Mouse (Mus musculus) kidney, postnatal 25 days (tissue): Measurements from ENCODE around the gene Prrc2b.

Experiments used
- DNase-seq, 2 experiments: peaks; one replicate each; pipeline ENCODE4 v3.0.0; 2021; ENCODE audit warnings: mixed read lengths in 2 of 2

The Prrc2b gene

GRCm38 (mm10) chr2:32137667-32138266, 13.1 kb upstream of the Prrc2b start:
- DNase-seq, result peak; percentile 97 to 98

DNA sequence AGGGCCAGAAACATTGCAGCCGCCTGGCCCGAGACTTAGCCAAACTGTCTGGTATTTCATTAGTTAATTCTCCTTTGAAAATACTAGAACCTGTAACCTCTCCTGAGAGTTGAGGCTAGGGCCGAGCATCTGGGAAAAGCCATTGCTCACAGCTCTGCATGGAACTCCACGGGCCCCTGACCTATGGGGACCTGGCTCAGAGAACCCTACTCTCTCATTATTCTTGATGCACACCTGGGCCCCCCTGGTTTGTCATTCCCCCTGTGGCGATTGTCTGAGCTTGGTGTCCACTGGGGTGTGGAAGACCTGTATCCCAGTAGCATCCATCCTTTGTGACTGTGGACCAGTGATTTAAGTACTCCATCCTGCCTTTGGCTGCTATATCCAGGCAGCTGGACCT, 11.5 kb upstream of the Prrc2b start:
- DNase-seq, result no peak

DNA sequence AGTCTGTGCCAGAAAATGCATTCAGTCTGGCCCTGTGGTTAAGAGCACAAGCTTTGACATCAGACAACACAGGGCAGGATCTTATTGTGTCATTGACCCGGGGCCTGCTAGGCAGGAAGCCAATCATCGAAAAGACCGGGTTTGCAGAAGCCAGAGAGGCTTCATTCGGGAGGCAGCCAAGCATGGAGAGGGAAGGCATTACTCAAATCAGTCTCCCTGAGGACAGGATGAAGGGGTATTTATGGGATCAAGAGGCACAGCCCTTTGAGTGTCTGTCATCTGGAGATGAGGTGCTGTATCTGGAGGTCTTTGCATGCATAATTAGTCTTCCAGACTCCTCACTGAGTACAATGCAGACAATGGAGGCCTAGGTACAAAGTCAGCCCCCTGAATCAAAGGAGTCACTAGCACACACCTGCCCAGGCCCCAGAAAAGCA, 10.4 kb upstream of the Prrc2b start:
- peak; percentile 75 to 85 for DNase-seq

- no peak for DNase-seq
These were observed 9.3 kb upstream of the Prrc2b start for GRCm38 (mm10) chr2:32141602-32142001.

DNA sequence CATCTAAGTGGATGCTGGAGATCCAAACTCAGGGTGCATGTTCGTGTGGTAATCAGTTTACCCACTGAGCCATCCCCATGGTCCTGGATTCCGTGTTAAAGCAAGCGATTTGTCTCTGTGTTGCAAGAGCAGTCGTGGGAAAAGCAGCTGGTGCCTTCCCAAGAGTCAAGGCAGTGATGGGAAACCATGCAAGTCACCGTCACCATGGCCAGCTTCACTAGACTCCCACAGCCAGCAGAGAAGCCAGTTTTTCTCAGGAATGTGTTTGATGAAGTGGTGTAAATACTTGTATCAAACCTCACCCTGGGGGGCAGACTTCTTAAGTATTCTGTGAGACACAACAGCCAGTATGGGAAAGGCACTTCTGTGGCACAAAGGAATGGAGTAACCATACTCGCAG, 8.5 kb upstream of the Prrc2b start:
- DNase-seq, result no peak

DNA sequence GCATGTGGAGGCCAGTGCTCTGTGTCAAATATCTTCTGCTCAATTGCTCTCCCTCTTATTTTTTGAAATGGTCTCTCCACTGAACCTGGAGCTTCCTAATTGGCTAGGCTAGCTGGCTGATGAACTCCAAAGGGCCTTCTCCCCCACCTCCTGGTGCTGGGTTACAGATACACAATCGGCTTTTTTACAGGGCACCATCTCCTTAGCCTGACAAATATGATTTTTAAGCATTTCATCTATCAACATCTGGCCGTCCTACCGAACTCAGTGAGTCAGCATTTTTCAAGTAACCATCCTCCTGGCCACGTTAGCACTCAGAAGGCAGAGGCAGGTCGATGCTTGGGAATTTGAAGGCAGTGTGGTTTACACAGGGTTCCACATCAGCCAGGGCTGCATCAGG, 6.2 kb upstream of the Prrc2b start:
- no peak for DNase-seq

DNA sequence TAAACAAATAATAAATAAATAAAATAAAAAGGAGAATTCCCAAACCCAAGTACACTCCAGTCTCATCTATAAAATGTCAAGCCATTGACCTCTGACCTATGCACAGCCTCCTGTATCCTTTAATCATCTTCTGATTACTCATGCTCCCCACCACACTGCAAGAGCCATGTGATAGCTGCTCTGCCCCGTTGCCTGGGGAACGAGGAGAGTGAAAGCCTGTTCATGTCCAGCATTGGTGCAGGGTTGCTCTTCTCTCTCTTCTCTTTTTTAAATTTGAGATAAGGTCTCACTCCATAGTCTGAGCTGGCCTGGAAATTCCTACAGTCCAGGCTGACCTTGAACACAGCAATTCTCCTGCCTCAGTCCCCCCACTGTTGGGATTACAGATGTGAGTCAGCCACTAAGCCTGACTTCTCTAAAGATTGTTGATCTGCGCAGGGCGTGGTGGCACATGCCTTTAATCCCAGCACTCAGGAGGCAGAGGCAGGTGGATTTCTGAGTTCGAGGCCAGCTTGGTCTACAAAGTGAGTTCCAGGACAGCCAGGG, 4.2 kb upstream of the Prrc2b start:
- DNase-seq, result no peak

GRCm38 (mm10) chr2:32150135-32150534, 747 bp upstream of the Prrc2b start:
- DNase-seq, result no peak

- no peak for DNase-seq
These were observed 339 bp upstream of the Prrc2b start for GRCm38 (mm10) chr2:32150562-32150923.

DNA sequence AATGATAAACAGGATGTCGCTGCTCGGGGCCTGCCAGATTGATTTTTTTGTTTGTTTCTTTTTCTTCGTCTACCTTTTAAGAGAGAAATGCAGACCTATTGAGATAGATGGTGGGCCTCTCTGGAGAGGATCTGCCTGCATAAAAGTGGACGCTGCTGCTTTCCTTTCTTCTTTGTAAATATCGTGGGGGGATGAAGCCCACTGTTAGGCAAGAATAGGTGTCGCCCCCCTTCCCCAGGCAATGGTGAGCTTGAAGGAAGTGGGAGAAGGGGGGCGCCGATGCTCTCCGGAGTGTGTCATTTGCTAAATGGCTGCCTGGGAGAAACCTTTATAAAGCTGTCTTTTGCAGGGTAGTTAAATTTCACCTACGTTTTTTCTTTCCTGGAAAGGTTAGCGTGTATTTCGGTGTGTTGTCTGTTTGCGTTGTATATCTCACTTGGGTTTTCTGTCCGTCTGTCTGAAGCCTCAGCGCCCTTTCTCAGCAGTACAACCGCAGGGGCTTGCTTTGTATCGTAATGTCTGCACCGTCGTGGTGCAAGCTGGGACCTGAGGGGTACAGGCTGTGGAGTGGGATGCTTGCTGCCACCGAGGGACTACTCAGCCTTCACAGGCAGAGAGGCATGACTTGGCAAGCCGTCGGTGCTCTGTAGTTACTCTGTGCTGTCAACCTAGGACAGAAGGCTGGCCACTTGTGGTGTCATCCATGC, 931 bp downstream of the Prrc2b start:
- peak; percentile 43 to 58 for DNase-seq

GRCm38 (mm10) chr2:32152367-32153034, 1.6 kb downstream of the Prrc2b start:
- no peak for DNase-seq

GRCm38 (mm10) chr2:32153041-32153790, 2.3 kb downstream of the Prrc2b start:
- DNase-seq, result peak; percentile 63 to 89

DNA sequence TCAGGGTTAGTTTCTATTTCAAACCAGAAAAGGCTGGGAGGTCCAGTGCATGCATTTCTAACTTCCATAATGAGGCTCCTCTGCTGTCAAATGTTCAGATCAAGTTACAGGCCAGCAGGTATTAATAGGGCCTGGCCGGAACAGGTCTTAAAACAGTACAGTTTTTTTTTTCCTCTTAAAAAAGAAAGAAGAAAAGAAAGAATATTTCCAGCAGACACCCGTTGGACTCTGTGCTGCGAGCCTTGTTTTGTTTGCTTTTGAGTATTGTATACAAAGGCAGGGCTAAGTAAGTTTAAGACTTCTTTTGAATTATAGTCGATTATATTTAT, 2.9 kb downstream of the Prrc2b start:
- no peak for DNase-seq

- DNase-seq, result no peak
These were observed 3.6 kb downstream of the Prrc2b start for GRCm38 (mm10) chr2:32154334-32154997.

DNA sequence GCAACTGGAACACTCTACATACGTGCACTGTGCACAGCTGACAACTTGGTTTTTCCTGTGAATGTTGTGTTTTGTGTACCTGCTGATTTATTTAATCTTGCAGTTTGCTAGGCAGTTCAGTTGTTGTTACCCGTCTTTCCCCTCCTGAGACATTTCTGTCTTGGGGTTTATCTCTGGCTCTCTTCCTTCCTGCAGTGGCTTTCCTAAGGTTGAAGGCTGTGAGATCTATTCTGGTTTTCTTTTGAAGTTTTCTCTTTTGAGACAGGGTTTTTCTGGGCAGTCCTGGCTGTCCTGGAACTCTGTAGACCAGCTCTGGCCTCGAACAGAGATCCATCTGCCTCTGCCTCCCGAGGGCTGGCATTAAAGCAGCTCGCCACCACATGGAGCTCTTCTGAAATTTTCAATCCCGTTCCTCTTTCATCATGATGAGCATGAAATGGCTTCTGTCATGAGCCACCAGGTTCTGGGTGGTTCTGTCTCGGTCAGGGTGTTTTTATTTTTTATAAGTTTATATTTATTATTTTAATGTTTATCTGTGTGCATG, 4.2 kb downstream of the Prrc2b start:
- DNase-seq, result no peak

DNA sequence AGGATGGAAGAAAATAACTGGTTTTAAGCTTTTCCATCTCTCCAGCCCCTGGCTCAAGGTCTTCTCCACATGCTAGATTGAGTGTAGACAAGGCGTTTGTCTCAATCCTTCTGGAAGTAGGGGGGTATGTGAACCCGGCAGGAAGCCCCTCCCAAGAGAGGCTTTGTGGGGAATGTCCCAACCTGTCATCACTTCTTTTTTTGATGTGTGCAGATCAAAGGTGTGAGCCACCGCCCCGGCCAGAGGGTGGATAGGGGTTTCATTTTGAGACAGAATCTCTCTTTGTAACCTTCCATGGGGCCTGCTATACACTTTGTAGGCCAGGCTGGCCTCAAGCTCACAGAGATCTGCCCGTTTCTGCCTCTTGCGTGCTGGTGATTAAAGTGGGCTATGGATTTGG, 4.7 kb downstream of the Prrc2b start:
- no peak for DNase-seq

DNA sequence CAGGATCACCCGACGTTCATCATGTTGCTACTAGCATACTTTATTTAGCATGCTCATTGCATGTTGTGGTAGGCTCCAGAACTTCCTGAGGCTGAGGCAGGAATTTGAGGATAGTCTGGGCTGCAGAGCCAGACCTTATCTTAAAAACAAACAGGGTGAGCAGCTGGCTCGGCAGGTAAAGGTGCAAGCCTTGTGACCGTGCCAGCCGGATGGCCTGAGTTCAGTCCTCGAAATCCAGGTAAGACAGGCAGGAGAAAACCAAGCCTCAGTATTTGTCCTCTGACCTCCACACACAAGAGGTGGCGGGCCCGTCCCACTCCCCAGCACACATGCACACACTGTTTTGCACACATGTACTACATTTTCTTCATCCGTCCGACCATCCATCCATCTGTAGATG, 5.8 kb downstream of the Prrc2b start:
- no peak for DNase-seq

- DNase-seq, result no peak
These were observed 6.4 kb downstream of the Prrc2b start for GRCm38 (mm10) chr2:32157328-32157727.

DNA sequence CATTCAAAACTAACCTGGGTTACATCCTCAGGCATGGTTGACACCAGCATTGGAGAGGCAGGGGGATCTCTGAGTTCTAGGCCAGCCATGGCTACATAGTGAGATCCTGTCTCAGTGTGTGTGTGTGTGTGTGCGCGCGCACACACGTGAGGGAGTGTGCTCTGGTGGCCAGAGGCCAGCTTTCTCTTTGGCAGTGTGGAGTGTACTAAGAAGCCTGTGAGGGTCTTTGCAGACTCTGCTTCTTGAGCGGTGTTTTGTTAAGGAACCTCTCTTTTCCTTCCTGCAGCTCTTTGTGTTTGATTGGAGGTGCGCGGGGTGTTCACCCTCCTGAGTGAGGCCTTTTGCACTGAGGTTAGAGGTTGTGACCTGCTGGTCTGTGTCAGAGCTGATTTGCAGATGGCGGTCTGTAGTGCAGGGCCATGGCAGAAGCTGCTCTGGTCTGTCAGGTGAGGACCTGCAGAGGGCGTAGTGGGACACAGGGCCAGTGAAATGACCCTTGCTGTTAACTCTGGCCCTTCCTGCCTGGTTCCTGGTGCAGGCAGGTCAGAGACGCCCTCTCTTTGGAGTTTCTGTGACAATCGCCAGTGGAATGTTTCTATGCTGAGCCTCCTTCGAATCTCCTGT, 7.8 kb downstream of the Prrc2b start:
- peak in 1 of 2 experiments; percentile 64 for DNase-seq

- DNase-seq, result no peak
These were observed 9.6 kb downstream of the Prrc2b start for GRCm38 (mm10) chr2:32160525-32160924.

DNA sequence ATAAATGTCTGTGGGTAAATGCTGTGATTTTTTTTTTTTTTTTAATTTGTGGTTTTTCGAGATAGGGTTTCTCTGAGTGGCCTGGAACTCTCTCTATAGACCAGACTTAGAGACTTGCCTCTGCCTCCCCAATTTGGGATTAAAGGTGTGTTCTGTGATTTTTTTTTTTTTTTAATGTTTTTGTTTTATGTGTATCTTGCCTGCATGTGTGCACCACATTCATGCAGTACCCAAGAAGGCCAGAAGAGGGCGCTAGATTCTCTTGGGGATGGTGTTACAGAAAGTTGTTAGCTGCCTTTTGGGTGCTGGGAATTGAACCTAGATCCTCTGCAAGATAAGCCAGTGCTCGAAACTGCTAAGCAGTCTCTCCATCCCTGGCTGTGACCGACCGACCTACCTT, 10.1 kb downstream of the Prrc2b start:
- no peak for DNase-seq

DNA sequence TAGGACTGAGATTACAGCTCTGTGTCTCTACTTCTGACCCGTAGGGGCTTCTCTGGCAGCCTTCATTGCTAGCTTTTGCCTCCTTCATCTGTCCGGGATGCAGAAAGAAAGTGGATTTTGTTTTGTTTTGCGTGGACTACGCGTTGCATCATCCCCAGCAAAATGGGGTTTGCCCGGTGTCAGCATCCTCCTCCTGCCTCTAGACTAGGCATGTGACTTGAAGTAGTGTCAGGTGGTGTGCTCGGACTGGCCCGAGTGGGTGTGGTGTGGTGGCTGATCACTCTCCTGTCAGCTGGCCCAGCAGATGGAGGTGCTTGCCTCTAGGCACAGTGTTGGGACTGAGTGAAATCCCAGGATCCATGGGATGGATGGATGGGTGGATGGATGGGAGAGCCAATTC, 11.2 kb downstream of the Prrc2b start:
- DNase-seq, result no peak
